Mouse (Mus musculus) regulatory T cell (primary cell): ENCODE results near the gene Acsbg2.

ENCODE experiments used
- in situ Hi-C: fragments of 300-600 bp; cut with MboI, MseI; formaldehyde crosslinking; loops from one replicate; pipeline ENCODE4 v1.15.1; 2025; ENCODE audit warnings: high pct_unique_total_duplicates

Gene Acsbg2

DNA sequence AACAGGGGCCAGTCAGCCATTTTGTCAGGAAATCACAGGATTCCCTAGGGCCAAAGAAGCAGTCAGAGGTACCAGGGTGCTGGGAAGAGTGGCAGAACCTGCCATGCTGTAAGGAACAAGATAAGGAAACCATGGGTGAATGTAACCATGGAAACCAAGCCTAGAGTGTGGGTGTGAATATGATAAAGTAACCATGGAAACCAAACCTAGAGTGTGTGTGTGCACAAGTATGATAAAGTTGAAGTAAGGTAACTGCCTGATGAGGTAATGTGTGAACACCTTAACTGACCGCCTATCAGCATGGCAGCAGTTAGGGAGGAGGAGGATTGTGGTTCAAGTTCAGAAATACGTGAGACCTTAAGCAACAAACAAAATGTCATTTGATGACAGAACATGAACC lies 47.5 kb downstream of the Acsbg2 start:
- in situ Hi-C loops: no loop called here

DNA sequence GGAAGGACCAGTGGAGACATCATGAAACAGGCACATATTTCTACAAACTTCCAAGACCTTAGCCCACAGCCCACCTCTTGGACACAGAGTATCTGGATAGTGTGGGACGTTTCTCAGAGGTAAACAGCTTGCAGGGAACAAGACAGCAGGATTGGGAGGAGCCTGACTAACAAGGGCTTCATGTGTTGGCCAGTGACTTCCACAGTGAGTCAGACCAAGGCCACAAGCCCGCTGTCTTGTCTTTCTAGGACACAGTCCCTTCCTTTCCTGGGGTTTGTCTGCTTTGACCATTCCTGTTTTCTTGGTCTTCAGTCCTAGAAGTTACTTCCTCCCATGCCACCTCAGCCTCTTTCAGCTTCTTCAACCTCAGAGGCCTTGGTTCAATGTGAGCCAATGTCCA lies 50.9 kb downstream of the Acsbg2 start:
- in situ Hi-C loops: no loop called here

- in situ Hi-C loops: no loop called here
Observed at GRCm38 (mm10) chr17:56822380-56822779, 51.9 kb downstream of the Acsbg2 start.

GRCm38 (mm10) chr17:56819694-56820111 lies 54.5 kb downstream of the Acsbg2 start:
- in situ Hi-C loops: no loop called here

- in situ Hi-C loops: no loop called here
Observed at GRCm38 (mm10) chr17:56819032-56819545, 55.2 kb downstream of the Acsbg2 start.

GRCm38 (mm10) chr17:56818067-56818636 lies 56.1 kb downstream of the Acsbg2 start:
- in situ Hi-C loops: no loop called here

DNA sequence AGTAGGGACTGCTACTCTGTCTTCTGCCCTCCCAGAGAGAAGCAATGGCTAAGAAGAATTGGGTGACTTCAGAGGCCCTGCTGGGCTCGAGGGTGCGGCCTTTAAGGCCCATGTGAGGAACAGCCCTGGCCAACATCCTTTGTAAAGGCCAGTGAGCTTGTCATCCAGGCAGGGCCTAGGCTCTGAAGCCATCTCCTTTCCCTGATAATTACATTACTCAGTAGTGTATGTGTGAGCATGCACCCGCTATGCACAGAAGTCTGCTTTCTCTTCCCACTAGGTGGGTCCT lies 59.2 kb downstream of the Acsbg2 start:
- in situ Hi-C loops: no loop called here

GRCm38 (mm10) chr17:56814316-56815056 lies 59.8 kb downstream of the Acsbg2 start:
- in situ Hi-C loops: no loop called here

- in situ Hi-C loops: no loop called here
Observed at GRCm38 (mm10) chr17:56810245-56810644, 64.0 kb downstream of the Acsbg2 start.

DNA sequence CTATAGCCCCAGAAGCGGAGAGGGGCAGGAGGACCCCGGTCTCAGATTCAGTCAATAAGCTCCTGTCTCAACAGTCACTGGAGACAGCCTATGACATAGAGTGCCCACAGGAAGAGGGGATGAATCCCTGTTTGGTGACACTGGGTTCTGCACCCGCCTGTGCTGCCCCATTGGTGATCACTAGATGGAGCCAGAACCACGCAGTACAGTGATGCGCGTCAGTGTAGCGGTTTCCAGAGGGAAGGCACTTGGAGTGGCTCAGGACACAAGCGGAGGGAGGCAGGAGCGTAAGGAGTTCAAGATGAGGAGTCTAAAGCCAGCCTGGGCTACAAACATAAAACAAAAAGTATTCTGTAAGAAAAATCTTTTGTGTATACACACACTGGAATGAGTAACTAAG lies 65.7 kb downstream of the Acsbg2 start:
- in situ Hi-C loops: no loop called here

DNA sequence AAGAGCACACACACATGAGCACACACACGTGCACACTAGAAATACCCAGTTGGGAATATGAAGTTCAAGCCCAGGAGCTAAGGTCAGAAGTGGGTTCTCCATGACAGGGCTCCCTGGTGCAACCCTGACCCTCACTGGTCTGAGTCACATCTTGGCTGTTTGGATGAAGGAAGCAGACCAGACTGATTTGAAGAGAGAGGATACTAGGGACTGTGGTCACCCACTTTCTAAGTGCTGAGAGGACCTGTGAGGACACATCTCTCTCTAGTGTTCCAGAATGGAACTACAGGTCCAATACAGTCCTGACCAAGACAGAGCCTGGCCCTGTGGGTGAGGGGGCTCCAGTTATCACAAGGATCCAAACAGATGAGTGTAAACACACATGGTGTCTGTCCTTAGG lies 68.5 kb downstream of the Acsbg2 start:
- in situ Hi-C loops: no loop called here

GRCm38 (mm10) chr17:56804952-56805351 lies 69.3 kb downstream of the Acsbg2 start:
- in situ Hi-C loops: no loop called here

DNA sequence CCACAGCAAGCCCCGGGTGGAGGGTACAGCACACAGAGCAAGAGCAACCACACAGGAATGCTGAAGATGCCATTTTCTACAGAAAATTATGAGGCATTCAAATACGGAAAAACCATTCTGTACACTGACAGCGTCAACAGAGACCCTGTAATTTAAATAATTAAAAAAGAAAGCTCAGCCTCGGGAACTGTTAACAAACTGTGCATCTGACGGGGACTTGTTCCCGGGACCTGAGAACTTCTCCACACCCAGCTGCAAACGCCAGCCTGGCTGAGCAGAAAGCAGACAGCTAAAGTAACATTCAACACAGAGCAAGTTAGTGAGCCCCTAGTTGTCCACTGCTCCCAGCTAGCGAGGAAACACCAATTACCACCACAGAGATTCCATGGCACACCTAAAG lies 72.2 kb downstream of the Acsbg2 start:
- in situ Hi-C loops: no loop called here

GRCm38 (mm10) chr17:56799276-56799675 lies 75.0 kb downstream of the Acsbg2 start:
- in situ Hi-C loops: no loop called here

- in situ Hi-C loops: no loop called here
Observed at GRCm38 (mm10) chr17:56793614-56794319, 80.5 kb downstream of the Acsbg2 start.
